In genomic region chr4:136898084-136898598, GRCm38 (mm10) we compare ENCODE assay signal across 23 mouse cellular contexts. TPM values are rescaled to one million over a fixed set of nuclear protein-coding genes. Genes with fewer than 3 reads are reported as not detected.
DNase-seq lines count a peak whose midpoint lies in the region; ATAC-seq and TF ChIP-seq lines count a peak whose summit lies in the region.
"Had no signal": no experiment of that assay in that cellular context is flagged by ENCODE, and none has a peak within 500 bp of the region (broad histone marks: within the 10 kb centered on the region; RNA-seq: fewer than 3 reads in every experiment).

No protein-coding gene starts in this region.

- H3K4me2 ChIP-seq in midbrain, embryonic 12.5 days (replicated peaks): no peak overlapping the region
- H3K4me2 ChIP-seq in stomach, embryonic 16.5 days (ENCODE audit: low read depth, low read length): no peak overlapping the region
- H3K4me2 ChIP-seq: forebrain, embryonic 13.5 days; heart, embryonic 11.5 days; hindbrain, embryonic 15.5 days; neural tube, embryonic 13.5 days had no signal

- H3K4me1 ChIP-seq in midbrain, embryonic 12.5 days: peaks cover 12% of the 10 kb centered on the region; the same call in 1 of the 2 replicates
- peaks cover 32% of the 10 kb centered on the region for H3K4me1 ChIP-seq in midbrain, embryonic 10.5 days
- no peaks in the 10 kb centered on the region for H3K4me1 ChIP-seq in cortical plate, adult 2 months (ENCODE audit: control insufficient read depth, insufficient read depth, low read length)
- 0 out of 2 replicates have a peak, but pooled peaks cover 3% of the 10 kb centered on the region for H3K4me1 ChIP-seq in stomach, embryonic 16.5 days (ENCODE audit: control insufficient read depth, insufficient read depth, low read length)

- DNase-seq in heart, adult 11 months: peak; percentile 74
- no peak for DNase-seq in heart, postnatal 4 days
- DNase-seq in midbrain, embryonic 10.5 days (ENCODE audit: low spot score): no peak
- no peak for DNase-seq in layer of hippocampus, adult 11-12 months (ENCODE audit: low spot score)
- DNase-seq: adrenal gland, postnatal 10 days; gastrocnemius, postnatal 36 days; kidney, adult 8-10 months; left cerebral cortex, postnatal 4 days; lung, postnatal 10 days; thymus, postnatal 4 days had no signal

- no peak for TF ChIP-seq POLR2A in cortical plate, adult 2 months (IDR thresholded peaks at IDR 0.05; ENCODE audit: extremely low read depth, insufficient read depth, low read length)

- WGBS in midbrain, embryonic 12.5 days: 69% methylated on average over 9 of the region's 9 CpGs
- 80% methylated on average over 9 of the region's 9 CpGs for WGBS in midbrain, embryonic 10.5 days
- WGBS in stomach, embryonic 16.5 days: 21% methylated on average over 9 of the region's 9 CpGs

- no peak overlapping the region for H3K4me3 ChIP-seq in midbrain, embryonic 12.5 days
- H3K4me3 ChIP-seq in midbrain, embryonic 10.5 days: no peak overlapping the region
- H3K4me3 ChIP-seq in cortical plate, adult 2 months (ENCODE audit: insufficient read depth, low read length): peak overlapping the region; percentile 9; the same call in 1 of the 2 replicates
- H3K4me3 ChIP-seq in stomach, embryonic 16.5 days (replicated peaks; ENCODE audit: low read length): no peak overlapping the region
- H3K4me3 ChIP-seq: forebrain, embryonic 13.5 days; hindbrain, embryonic 15.5 days; megakaryocyte, embryonic 14.5 days; neural tube, embryonic 13.5 days had no signal

- no peak overlapping the region for H3K9ac ChIP-seq in midbrain, embryonic 12.5 days (replicated peaks)
- no peak overlapping the region for H3K9ac ChIP-seq in stomach, embryonic 16.5 days (ENCODE audit: low read length)
- H3K9ac ChIP-seq: forebrain, embryonic 13.5 days; hindbrain, embryonic 15.5 days; liver, embryonic 14.5 days; neural tube, embryonic 13.5 days had no signal

- H3K27me3 ChIP-seq in midbrain, embryonic 12.5 days: peaks cover 74% of the 10 kb centered on the region
- peaks cover 70% of the 10 kb centered on the region for H3K27me3 ChIP-seq in midbrain, embryonic 10.5 days (ENCODE audit: low read depth, poor library complexity, severe bottlenecking)
- H3K27me3 ChIP-seq in stomach, embryonic 16.5 days (ENCODE audit: control insufficient read depth, insufficient read depth, low read length): peaks cover 3% of the 10 kb centered on the region; the same call in 1 of the 2 replicates

- H3K9me3 ChIP-seq in midbrain, embryonic 12.5 days: no peaks in the 10 kb centered on the region
- no peaks in the 10 kb centered on the region for H3K9me3 ChIP-seq in midbrain, embryonic 10.5 days (replicated peaks)
- no peaks in the 10 kb centered on the region for H3K9me3 ChIP-seq in stomach, embryonic 16.5 days (replicated peaks; ENCODE audit: control insufficient read depth, low read length)
- H3K9me3 ChIP-seq: forebrain, embryonic 13.5 days; hindbrain, embryonic 15.5 days; megakaryocyte, embryonic 14.5 days; neural tube, embryonic 13.5 days had no signal

- ATAC-seq in midbrain, embryonic 12.5 days (ENCODE audit: low FRiP score, low read depth): no peak
- peak; percentile 61 for ATAC-seq in stomach, embryonic 16.5 days (ENCODE audit: insufficient read depth, low FRiP score)
- ATAC-seq in inflammation-experienced regulatory T-cells, adult 6 months: no peak
- ATAC-seq: forebrain, embryonic 13.5 days had no signal

- no peak for TF ChIP-seq CTCF in cortical plate, adult 2 months (IDR thresholded peaks at IDR 0.05; ENCODE audit: extremely low read depth, insufficient read depth, low read length)

- H3K36me3 ChIP-seq in midbrain, embryonic 12.5 days: no peaks in the 10 kb centered on the region
- no peaks in the 10 kb centered on the region for H3K36me3 ChIP-seq in midbrain, embryonic 10.5 days
- no peaks in the 10 kb centered on the region for H3K36me3 ChIP-seq in stomach, embryonic 16.5 days (ENCODE audit: control insufficient read depth, insufficient read depth, low read length)
- H3K36me3 ChIP-seq: hindbrain, embryonic 15.5 days; neural tube, embryonic 13.5 days had no signal

- H3K27ac ChIP-seq in midbrain, embryonic 12.5 days (replicated peaks): 0 out of 2 replicates have a peak overlapping the region, but pooled peaks have one; percentile 30
- H3K27ac ChIP-seq in midbrain, embryonic 10.5 days (replicated peaks): no peak overlapping the region
- H3K27ac ChIP-seq in cortical plate, adult 2 months (ENCODE audit: insufficient read depth, low read length): peak overlapping the region; percentile 52; the same call in 1 of the 2 replicates
- H3K27ac ChIP-seq in stomach, embryonic 16.5 days (ENCODE audit: low read length): peak overlapping the region; percentile 23; the same call in 1 of the 2 replicates
- H3K27ac ChIP-seq: forebrain, embryonic 13.5 days; hindbrain, embryonic 15.5 days; liver, embryonic 14.5 days; neural tube, embryonic 13.5 days had no signal

RNA-seq across cellular contexts. Expression of gene C1qa, which starts 0.5 kb away (rescaled TPM):
- total RNA-seq in heart, postnatal 4 days (2021): 10 to 100 TPM; 14.5 to 14.7 TPM
- 16.3 and 17.0 TPM in 2 replicates for polyA plus RNA-seq in midbrain, embryonic 12.5 days (2016; fragmentation: Nextera tagmentation; extraction: Ambion mirVana)
- 4.9 and 9.1 TPM in 2 replicates for polyA plus RNA-seq in midbrain, embryonic 10.5 days (2016; fragmentation: Nextera tagmentation; extraction: Ambion mirVana)
- 91.1 and 96.5 TPM in 2 replicates for polyA plus RNA-seq in cortical plate, adult 2 months (2012; rRNA removed)
- polyA plus RNA-seq in stomach, embryonic 16.5 days (2015; fragmentation: Nextera tagmentation; extraction: Ambion mirVana): 60.6 and 76.6 TPM in 2 replicates
- polyA plus RNA-seq in inflammation-experienced regulatory T-cells, adult 6 months (2017; shearing (Covaris generic)): under 1 TPM in 1 of 3 experiments, not detected in 2; 0.93 TPM
- total RNA-seq: CH12.LX; monocyte, adult 5-6 weeks had no signal

RNA-seq across cellular contexts. Expression of gene C1qc, which starts 5.3 kb away (rescaled TPM):
- 10 to 100 TPM; 11.5 to 13.8 TPM for total RNA-seq in heart, postnatal 4 days (2021)
- 17.3 and 23.9 TPM in 2 replicates for polyA plus RNA-seq in midbrain, embryonic 12.5 days (2016; fragmentation: Nextera tagmentation; extraction: Ambion mirVana)
- polyA plus RNA-seq in midbrain, embryonic 10.5 days (2016; fragmentation: Nextera tagmentation; extraction: Ambion mirVana): 7.1 and 12.9 TPM in 2 replicates
- 86.9 and 92.7 TPM in 2 replicates for polyA plus RNA-seq in cortical plate, adult 2 months (2012; rRNA removed)
- polyA plus RNA-seq in stomach, embryonic 16.5 days (2015; fragmentation: Nextera tagmentation; extraction: Ambion mirVana): 28.4 and 29.3 TPM in 2 replicates
- polyA plus RNA-seq in inflammation-experienced regulatory T-cells, adult 6 months (2017; shearing (Covaris generic)): 1 to 10 TPM in 1 of 3 experiments, under 1 TPM in 1, not detected in 1; 0.50 to 1.1 TPM
- total RNA-seq: CH12.LX; monocyte, adult 5-6 weeks had no signal

RNA-seq across cellular contexts. Expression of gene C1qb, which starts 12.2 kb away (rescaled TPM):
- 10 to 100 TPM; 14.6 to 17.9 TPM for total RNA-seq in heart, postnatal 4 days (2021)
- 30.2 and 38.4 TPM in 2 replicates for polyA plus RNA-seq in midbrain, embryonic 12.5 days (2016; fragmentation: Nextera tagmentation; extraction: Ambion mirVana)
- 20.6 and 32.4 TPM in 2 replicates for polyA plus RNA-seq in midbrain, embryonic 10.5 days (2016; fragmentation: Nextera tagmentation; extraction: Ambion mirVana)
- 127 and 132 TPM in 2 replicates for polyA plus RNA-seq in cortical plate, adult 2 months (2012; rRNA removed)
- polyA plus RNA-seq in stomach, embryonic 16.5 days (2015; fragmentation: Nextera tagmentation; extraction: Ambion mirVana): 72.6 and 79.3 TPM in 2 replicates
- polyA plus RNA-seq in inflammation-experienced regulatory T-cells, adult 6 months (2017; shearing (Covaris generic)): 1 to 10 TPM; 1.8 to 8.1 (median 2.1) TPM
- total RNA-seq: CH12.LX; monocyte, adult 5-6 weeks had no signal

RNA-seq across cellular contexts. Expression of gene Epha8, which starts 58.5 kb away (rescaled TPM):
- total RNA-seq in heart, postnatal 4 days (2021): not detected
- 10.9 and 11.6 TPM in 2 replicates for polyA plus RNA-seq in midbrain, embryonic 12.5 days (2016; fragmentation: Nextera tagmentation; extraction: Ambion mirVana)
- polyA plus RNA-seq in midbrain, embryonic 10.5 days (2016; fragmentation: Nextera tagmentation; extraction: Ambion mirVana): 3.9 and 6.9 TPM in 2 replicates
- polyA plus RNA-seq in cortical plate, adult 2 months (2012; rRNA removed): 11.0 and 12.3 TPM in 2 replicates
- 0.39 TPM in 2 replicates for polyA plus RNA-seq in stomach, embryonic 16.5 days (2015; fragmentation: Nextera tagmentation; extraction: Ambion mirVana)
- polyA plus RNA-seq in inflammation-experienced regulatory T-cells, adult 6 months (2017; shearing (Covaris generic)): under 1 TPM in 2 of 3 experiments, not detected in 1; 0.21 to 0.34 TPM
- total RNA-seq: CH12.LX; gastrocnemius, postnatal 36 days; heart, postnatal 14 days; monocyte, adult 5-6 weeks had no signal
- polyA plus RNA-seq: heart, embryonic 11.5 days had no signal
